Mouse (Mus musculus) stomach, postnatal 0 days (tissue): ENCODE results near the gene Cyth3.

ENCODE experiments used
- CTCF ChIP-seq: IDR thresholded peaks from 2 replicates; pipeline ENCODE4 v1.5.1; 2016; ENCODE audit warnings: antibody characterized with exemption, low read depth, mild to moderate bottlenecking, moderate library complexity
- EP300 ChIP-seq: optimal IDR thresholded peaks from 2 replicates; pipeline ENCODE3; 2016; ENCODE audit warnings: antibody characterized with exemption

GRCm38 (mm10) chr5:143653497-143653896 lies 31.2 kb downstream of the Cyth3 start:
- TF ChIP-seq CTCF (no peak), EP300 (no peak)
